Mouse (Mus musculus) CD4-positive, CD25-positive, alpha-beta regulatory T cell, adult 4 months (primary cell): ENCODE data around the gene Cyb5b. TPM values are rescaled to one million over a fixed set of nuclear protein-coding genes. Genes with fewer than 3 reads are reported as not detected.

ENCODE experiments used
- ATAC-seq: one replicate; pipeline ENCODE4 v1.8.0; 2017
- polyA plus RNA-seq, 2 experiments: library from polyadenylated mRNA; unstranded; fragments of 100-300 nt; shearing (Covaris generic); gene quantifications; one replicate each; pipeline ENCODE4 v1.2.1; 2017

The Cyb5b gene
- polyA plus RNA-seq, 2 experiments from 2014 or later, result 33.9 to 42.3 TPM

DNA sequence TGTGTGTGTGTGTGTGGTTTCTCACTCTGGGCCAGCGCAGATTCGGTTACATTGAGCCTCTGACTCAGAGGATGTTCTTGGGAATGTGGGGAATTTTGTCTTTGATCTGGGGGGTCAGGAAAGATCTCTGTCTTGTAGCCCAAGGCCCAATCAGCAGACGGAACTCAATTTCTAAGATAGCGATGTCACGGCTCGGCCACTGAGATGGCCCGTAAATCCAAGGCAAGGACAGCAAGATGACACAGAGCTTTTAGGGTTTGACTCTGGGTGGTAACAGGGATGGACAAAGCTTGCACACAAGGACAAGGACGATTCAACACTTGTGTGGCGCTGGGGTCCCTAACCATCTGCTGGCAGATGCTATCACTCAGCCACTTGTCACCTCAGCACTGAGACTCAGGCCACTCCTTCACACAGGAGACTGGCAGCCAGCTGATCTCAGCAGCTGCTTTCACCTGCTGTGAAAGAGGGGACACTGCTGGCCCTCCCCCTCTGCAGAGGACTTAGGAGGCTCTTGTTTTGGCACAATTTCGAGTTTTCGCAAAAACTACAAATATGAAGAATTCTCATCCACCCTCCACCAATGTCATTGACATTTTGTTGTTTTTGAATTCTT is 76.7 kb downstream of the Cyb5b start:
- ATAC-seq, result no peak

DNA sequence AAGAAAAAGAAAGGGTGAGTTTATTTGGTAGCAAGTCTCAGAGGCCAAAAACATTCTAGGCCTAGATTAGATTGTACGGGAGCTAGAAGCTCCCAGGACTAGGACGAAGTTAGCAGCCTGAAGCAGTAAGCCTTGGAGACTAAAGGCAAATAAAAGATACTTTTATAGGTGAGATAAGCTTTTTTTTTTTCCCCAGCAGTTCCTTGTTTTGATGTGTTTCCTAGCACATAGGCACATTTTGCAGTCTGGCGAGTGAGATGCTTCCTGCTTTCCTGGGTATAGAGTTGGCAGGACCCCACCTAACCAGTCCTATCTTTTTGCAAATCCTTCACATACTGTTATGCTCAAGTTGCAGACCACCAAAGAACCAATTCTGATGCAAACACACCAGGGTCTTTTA is 82.8 kb downstream of the Cyb5b start:
- ATAC-seq, result no peak

DNA sequence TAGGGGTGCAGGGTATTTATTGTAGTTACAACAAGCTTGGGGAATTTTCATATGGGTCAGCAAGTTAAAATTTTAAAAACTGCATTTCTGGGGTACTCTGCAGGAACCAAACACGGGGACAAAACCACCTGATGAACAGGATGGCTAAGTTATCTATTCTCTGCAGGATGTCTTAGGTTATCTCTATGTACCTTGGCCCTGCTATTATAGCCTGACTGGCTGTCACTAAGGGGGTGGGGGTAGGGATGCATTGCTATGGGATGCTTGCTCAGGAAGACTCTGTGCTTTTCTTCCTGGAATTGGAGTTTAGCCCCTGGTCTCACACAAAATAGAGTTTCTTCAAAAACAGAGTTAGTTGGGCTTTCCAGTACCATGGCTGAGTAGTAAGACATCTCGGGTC is 83.3 kb downstream of the Cyb5b start:
- ATAC-seq, result no peak

Other genes starting within 250 kb of the Cyb5b start
- gene Sntb2, start 214.9 kb upstream of the Cyb5b start, polyA plus RNA-seq, result 1 to 10 TPM; 2.9 to 6.5 TPM
- 10 to 100 TPM; 33.4 to 34.1 TPM for gene Vps4a, start 119.4 kb upstream of the Cyb5b start, polyA plus RNA-seq
- gene Pdf, start 102.0 kb upstream of the Cyb5b start, polyA plus RNA-seq, result 1 to 10 TPM in 1 of 2 experiments, under 1 TPM in 1; 0.85 to 1.3 TPM
- gene Cog8, start 94.0 kb upstream of the Cyb5b start, polyA plus RNA-seq, result 1 to 10 TPM; 7.6 to 8.7 TPM
- gene Nip7, start 93.8 kb upstream of the Cyb5b start, polyA plus RNA-seq, result 10 to 100 TPM; 63.5 to 84.9 TPM
- not detected for gene Tmed6, start 85.0 kb upstream of the Cyb5b start, polyA plus RNA-seq
- 10 to 100 TPM; 11.8 to 14.6 TPM for gene Terf2, start 54.1 kb upstream of the Cyb5b start, polyA plus RNA-seq
- gene Nfat5, start 142.8 kb downstream of the Cyb5b start, polyA plus RNA-seq, result 10 to 100 TPM; 19.2 to 21.2 TPM